Mouse (Mus musculus) gonadal fat pad, adult 2 months (tissue): ENCODE results near the gene Ttc7. TPM values are rescaled to one million over a fixed set of nuclear protein-coding genes. Genes with fewer than 3 reads are reported as not detected.

Source experiments
- polyA plus RNA-seq: library from polyadenylated mRNA; depleted of rRNA; stranded (reverse); fragments of >200 nt; gene quantifications from 2 replicates; pipeline ENCODE4 v1.2.3, GENCODE M21; 2012; rRNA removed

Ttc7 gene
- polyA plus RNA-seq, 1 experiment, result 31.8 TPM

Other genes starting within 250 kb of the Ttc7 start
- gene Socs5, start 175.2 kb upstream of the Ttc7 start, polyA plus RNA-seq, result 9.3 and 9.5 TPM in 2 replicates
- 141 and 159 TPM in 2 replicates for gene Mcfd2, start 17.0 kb upstream of the Ttc7 start, polyA plus RNA-seq
- gene Stpg4, start 144.9 kb downstream of the Ttc7 start, polyA plus RNA-seq, result 0.45 and 1.5 TPM in 2 replicates
- 68.5 and 101 TPM in 2 replicates for gene Calm2, start 164.0 kb downstream of the Ttc7 start, polyA plus RNA-seq